Mouse (Mus musculus): ENCODE results near the gene Parvg.

Parvg gene

DNA sequence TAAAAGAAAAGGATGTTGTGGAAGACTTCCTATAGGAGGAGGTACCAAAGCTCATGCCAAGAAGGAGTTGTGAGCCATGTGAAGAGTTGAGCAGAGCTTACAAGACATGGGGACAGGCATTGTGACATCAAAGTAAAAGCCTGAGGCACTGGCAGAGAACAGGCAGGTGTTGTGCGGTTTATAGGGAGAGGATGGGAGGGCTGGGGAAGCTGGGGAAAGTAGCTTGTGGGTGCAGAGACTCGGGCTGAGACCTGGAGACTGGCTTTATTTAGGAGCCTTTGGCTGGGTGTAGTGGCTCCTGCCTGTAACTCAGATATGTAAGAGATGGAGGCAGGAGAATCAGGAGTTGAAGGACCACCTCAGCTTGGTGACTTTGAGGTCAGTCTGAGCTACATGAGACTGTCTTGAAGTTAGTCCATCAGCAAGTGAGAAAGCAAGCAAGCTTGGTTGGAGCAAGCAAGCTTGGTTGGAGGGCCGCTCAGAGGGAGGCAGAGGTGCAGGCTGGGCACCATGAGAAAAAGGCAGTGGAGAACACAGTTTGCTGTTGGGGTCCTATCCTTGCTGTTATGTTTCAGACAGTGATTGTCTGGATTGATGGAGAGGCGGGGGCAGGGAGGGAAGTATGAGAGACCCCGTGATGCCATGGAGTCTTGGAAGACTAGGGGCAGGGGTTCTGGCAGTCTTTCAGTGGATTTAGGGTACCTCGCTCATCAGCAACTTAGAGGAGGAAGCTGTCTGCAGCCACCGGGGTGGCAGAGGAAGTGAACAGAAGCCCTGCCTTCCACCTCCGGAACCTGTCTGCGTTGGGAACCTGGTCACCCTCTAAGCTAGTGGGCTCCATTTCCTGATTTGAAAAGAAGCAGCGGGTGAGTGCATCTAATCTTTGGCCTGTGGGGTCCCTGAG, at the start of gene Parvg:
Gene Parvg (plus strand): TSS at position 61 of the 904 bp plus-strand sequence.
- Histone ChIP-seq H3K27me3 (ENCODE audit: insufficient read depth, low read length) (peaks cover 81% of the 10 kb centered on the region), H3K9me3 (ENCODE audit: low read length) (no peaks in the 10 kb centered on the region), H3K4me3 (replicated peaks; ENCODE audit: low read length) (no peak within 1 kb of the TSS), H3K4me1 (replicated peaks; ENCODE audit: low read depth, low read length) (peaks cover 30% of the 10 kb centered on the region), H3K36me3 (ENCODE audit: insufficient read depth, low read length) (no peaks in the 10 kb centered on the region)
- TF ChIP-seq NANOG (IDR thresholded peaks at IDR 0.05; ENCODE audit: borderline replicate concordance, low read length), result no peak
- no peak for TF ChIP-seq CTCF (conservative IDR thresholded peaks at IDR 0.05; ENCODE audit: low read length)
- TF ChIP-seq POU5F1 (IDR thresholded peaks at IDR 0.05; ENCODE audit: borderline replicate concordance, low read length), result no peak

DNA sequence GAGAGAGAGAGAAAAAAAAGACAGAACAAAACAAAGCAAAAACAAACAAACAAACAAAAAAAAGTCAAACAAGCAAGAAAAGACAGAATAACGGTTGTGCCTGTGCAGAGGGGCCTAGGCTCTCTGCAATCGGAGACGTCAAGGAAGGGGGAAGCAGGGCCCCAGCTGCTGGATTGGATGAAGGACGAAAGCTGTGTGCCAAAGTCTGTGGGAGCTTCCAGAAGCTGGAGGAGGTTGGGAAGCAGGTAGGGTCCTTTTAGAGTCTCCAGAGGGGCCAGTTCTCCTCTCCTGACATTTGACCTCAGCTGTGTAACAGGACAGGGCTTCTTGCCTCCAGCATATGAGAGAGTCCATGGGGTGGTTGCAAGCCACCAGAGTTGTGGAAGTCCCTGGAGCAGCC, 47.8 kb upstream of the Parvg start:
- Histone ChIP-seq H3K4me1 (replicated peaks; ENCODE audit: low read depth, low read length) (peaks cover 17% of the 10 kb centered on the region), H3K4me3 (replicated peaks; ENCODE audit: low read length) (no peak overlapping the region), H3K9me3 (ENCODE audit: low read length) (no peaks in the 10 kb centered on the region; the same call in 1 of the 2 replicates), H3K27me3 (ENCODE audit: insufficient read depth, low read length) (peaks cover 34% of the 10 kb centered on the region), H3K36me3 (ENCODE audit: insufficient read depth, low read length) (peaks cover 91% of the 10 kb centered on the region)
- TF ChIP-seq POU5F1 (IDR thresholded peaks at IDR 0.05; ENCODE audit: borderline replicate concordance, low read length), result no peak

DNA sequence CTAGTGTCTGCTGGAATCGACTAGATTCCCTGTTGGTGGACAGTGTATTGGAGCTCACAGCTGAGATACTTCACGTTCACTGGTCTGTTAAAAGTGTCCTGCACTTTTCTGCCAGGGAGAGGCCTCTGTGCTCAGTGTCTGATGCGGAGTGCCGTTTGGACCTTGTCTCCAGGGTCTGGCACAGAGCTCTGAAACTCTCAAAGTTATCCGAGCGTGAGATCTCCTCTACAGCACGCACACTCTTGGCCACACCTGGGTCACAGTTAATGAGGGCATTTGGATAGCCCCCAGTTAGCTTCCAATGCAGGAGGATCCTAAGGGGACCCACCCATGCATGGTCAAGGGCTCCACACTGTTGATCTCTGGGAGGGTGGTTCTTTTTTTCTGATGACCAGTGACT, 45.7 kb upstream of the Parvg start:
- TF ChIP-seq NANOG (IDR thresholded peaks at IDR 0.05; ENCODE audit: borderline replicate concordance, low read length), result no peak
- no peak for TF ChIP-seq POU5F1 (IDR thresholded peaks at IDR 0.05; ENCODE audit: borderline replicate concordance, low read length)
- TF ChIP-seq CTCF (conservative IDR thresholded peaks at IDR 0.05; ENCODE audit: low read length), result no peak
- Histone ChIP-seq H3K4me1 (replicated peaks; ENCODE audit: low read depth, low read length) (peaks cover 37% of the 10 kb centered on the region), H3K36me3 (ENCODE audit: insufficient read depth, low read length) (peaks cover 80% of the 10 kb centered on the region), H3K27me3 (ENCODE audit: insufficient read depth, low read length) (peaks cover 45% of the 10 kb centered on the region), H3K4me3 (replicated peaks; ENCODE audit: low read length) (no peak overlapping the region), H3K9me3 (ENCODE audit: low read length) (no peaks in the 10 kb centered on the region; the same call in 1 of the 2 replicates)

DNA sequence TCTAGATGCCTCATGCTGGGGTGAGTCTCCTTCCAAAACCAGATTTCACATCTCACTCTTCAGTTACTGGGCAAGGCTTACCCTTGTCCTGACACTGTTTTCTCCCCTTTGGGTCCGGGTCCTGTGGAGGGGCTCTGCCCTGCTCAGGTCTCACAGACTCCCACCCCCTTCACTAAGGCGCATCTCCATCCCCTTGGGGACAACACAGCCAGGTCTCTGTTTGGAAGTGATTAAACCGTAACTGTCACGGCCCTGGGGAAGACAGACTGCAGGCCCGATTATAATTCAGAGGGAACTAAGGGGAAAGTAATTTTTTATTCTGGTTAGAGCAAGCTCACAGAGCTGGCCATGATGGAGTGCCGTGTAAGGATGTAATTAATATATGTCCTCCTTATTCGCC, 45.2 kb upstream of the Parvg start:
- H3K27me3 ChIP-seq (ENCODE audit: insufficient read depth, low read length), result peaks cover 48% of the 10 kb centered on the region
- no peaks in the 10 kb centered on the region; the same call in 1 of the 2 replicates for H3K9me3 ChIP-seq (ENCODE audit: low read length)
- peaks cover 43% of the 10 kb centered on the region for H3K4me1 ChIP-seq (replicated peaks; ENCODE audit: low read depth, low read length)
- H3K4me3 ChIP-seq (replicated peaks; ENCODE audit: low read length), result no peak overlapping the region
- H3K36me3 ChIP-seq (ENCODE audit: insufficient read depth, low read length), result peaks cover 81% of the 10 kb centered on the region
- TF ChIP-seq CTCF (conservative IDR thresholded peaks at IDR 0.05; ENCODE audit: low read length) (no peak), POU5F1 (IDR thresholded peaks at IDR 0.05; ENCODE audit: borderline replicate concordance, low read length) (no peak), NANOG (IDR thresholded peaks at IDR 0.05; ENCODE audit: borderline replicate concordance, low read length) (no peak)

DNA sequence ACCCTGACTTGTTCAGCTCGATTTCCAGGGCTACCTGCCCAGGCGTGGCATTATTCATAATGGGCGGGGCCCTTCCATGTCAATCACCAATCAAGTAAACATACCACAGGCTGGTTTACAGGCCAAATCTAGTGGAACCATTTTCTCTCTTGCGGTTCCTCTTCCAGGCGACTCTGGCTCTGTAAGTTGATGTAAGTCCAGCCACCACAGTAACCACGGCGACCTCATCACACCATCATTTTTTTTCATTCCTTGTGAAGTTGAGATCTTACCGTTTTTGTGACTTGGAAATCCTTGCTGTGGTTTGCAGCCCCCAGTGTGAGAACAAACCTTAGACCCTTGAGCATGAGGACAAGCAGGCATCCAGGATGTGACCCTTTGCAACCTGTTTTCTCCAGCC, 43.5 kb upstream of the Parvg start:
- no peak overlapping the region for H3K4me3 ChIP-seq (replicated peaks; ENCODE audit: low read length)
- peaks cover 83% of the 10 kb centered on the region for H3K36me3 ChIP-seq (ENCODE audit: insufficient read depth, low read length)
- peaks cover 49% of the 10 kb centered on the region for H3K27me3 ChIP-seq (ENCODE audit: insufficient read depth, low read length)
- H3K4me1 ChIP-seq (replicated peaks; ENCODE audit: low read depth, low read length), result peaks cover 51% of the 10 kb centered on the region
- TF ChIP-seq NANOG (IDR thresholded peaks at IDR 0.05; ENCODE audit: borderline replicate concordance, low read length) (no peak), POU5F1 (IDR thresholded peaks at IDR 0.05; ENCODE audit: borderline replicate concordance, low read length) (no peak), CTCF (conservative IDR thresholded peaks at IDR 0.05; ENCODE audit: low read length) (no peak)
- H3K9me3 ChIP-seq (ENCODE audit: low read length), result no peaks in the 10 kb centered on the region

DNA sequence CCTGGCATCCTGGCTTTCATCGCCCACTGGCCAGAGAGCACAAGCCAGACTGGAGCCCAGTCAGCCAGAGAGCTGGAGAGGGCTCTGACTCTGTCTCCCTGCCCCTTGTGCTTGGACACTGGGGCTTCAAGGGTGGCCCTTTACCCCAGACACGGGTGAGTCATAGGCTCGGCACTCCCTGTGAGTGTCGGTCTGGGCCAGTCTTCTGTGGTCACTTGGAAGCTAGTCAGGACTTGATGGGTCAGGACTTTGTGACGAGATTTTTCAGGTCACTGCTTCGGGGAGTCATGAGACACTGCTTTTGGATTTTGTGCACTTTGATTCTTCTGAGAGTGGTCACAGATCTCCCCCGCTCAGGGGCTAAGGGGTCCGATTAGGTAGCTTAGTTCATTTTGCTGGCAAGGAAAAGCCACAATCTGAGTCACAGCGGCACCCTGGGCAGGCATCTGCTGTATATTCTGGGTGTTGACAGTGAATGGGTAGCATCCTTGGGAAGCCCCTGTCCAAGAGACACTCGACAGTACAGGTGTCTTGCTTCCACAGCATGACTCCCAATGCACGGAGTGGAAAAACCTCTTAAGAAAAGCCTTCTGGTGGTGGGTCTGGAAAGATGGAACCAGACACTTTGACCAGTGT, 43.0 kb upstream of the Parvg start:
- H3K27me3 ChIP-seq (ENCODE audit: insufficient read depth, low read length), result peaks cover 49% of the 10 kb centered on the region
- H3K9me3 ChIP-seq (ENCODE audit: low read length), result no peaks in the 10 kb centered on the region
- H3K36me3 ChIP-seq (ENCODE audit: insufficient read depth, low read length), result peaks cover 84% of the 10 kb centered on the region
- no peak overlapping the region for H3K4me3 ChIP-seq (replicated peaks; ENCODE audit: low read length)
- TF ChIP-seq CTCF (conservative IDR thresholded peaks at IDR 0.05; ENCODE audit: low read length) (no peak), POU5F1 (IDR thresholded peaks at IDR 0.05; ENCODE audit: borderline replicate concordance, low read length) (no peak), NANOG (IDR thresholded peaks at IDR 0.05; ENCODE audit: borderline replicate concordance, low read length) (no peak)
- peaks cover 55% of the 10 kb centered on the region for H3K4me1 ChIP-seq (replicated peaks; ENCODE audit: low read depth, low read length)

DNA sequence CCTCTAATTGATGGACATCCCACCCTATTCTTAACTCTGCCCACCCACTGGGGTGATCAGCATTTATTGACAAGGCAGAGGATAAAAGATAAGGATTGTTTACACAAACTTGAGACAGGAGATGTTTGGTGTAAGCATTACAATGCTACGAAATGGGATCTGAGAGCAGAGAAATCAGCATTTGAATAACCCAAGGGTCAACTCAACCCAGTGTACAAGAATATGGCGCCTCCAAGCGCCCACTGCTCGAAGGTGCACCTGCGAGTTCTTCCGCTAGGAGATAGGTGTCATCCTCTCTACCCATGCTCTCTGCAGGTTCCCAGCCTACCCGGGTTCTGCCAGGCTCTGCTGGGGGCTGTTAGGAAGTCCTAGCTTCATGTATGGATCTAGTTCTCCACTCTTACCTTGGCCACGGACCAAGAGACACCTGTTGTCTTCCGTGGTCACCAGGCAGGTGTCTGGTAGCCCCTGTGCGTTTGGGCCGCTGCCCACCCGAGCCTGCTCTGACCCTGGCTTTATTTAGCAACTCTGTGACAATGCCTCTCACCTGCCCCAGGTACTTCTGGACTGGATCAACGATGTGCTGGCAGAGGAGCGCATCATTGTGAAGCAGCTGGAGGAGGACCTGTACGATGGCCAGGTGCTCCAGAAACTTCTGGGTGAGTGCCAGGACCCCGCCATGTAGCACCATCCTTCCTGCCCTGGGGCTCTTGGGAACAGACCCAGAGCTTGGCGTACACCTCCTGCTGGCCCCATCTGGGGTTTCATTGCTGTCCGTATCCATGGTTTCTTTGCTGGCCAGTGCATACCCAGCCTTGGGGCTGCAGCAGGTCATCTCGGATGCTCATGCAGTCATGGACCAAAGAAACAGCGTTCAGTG, 41.4 kb upstream of the Parvg start:
- TF ChIP-seq CTCF (conservative IDR thresholded peaks at IDR 0.05; ENCODE audit: low read length), result peak; percentile 57
- TF ChIP-seq POU5F1 (IDR thresholded peaks at IDR 0.05; ENCODE audit: borderline replicate concordance, low read length), result 0 out of 2 replicates have a peak, but pooled peaks have one; percentile 14
- peak; percentile 61 for TF ChIP-seq NANOG (IDR thresholded peaks at IDR 0.05; ENCODE audit: borderline replicate concordance, low read length)
- peaks cover 56% of the 10 kb centered on the region for H3K4me1 ChIP-seq (replicated peaks; ENCODE audit: low read depth, low read length)
- no peaks in the 10 kb centered on the region for H3K9me3 ChIP-seq (ENCODE audit: low read length)

DNA sequence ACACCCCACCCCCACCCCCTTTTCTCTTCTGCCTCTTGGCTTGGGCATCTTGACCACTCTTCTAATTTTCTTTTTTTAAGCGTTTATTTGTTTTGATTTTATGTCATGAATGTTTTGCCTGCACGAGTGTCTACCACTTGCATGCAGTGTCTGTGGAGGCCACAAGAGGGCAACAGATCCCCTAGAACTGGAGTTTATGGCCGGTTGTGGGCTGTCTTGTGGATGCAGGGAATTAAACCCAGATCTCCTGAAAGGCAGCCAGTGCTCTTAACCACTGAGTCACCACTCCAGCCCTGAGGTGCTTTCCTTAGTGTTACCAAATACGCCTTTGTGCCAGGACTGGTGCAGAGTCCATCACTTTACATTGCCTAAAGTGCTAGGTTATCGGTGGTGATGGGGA, 39.8 kb upstream of the Parvg start:
- Histone ChIP-seq H3K4me1 (replicated peaks; ENCODE audit: low read depth, low read length) (peaks cover 56% of the 10 kb centered on the region), H3K27me3 (ENCODE audit: insufficient read depth, low read length) (peaks cover 33% of the 10 kb centered on the region), H3K4me3 (replicated peaks; ENCODE audit: low read length) (no peak overlapping the region), H3K36me3 (ENCODE audit: insufficient read depth, low read length) (peaks cover 76% of the 10 kb centered on the region), H3K9me3 (ENCODE audit: low read length) (no peaks in the 10 kb centered on the region)
- TF ChIP-seq CTCF (conservative IDR thresholded peaks at IDR 0.05; ENCODE audit: low read length) (peak; percentile 87), POU5F1 (IDR thresholded peaks at IDR 0.05; ENCODE audit: borderline replicate concordance, low read length) (no peak), NANOG (IDR thresholded peaks at IDR 0.05; ENCODE audit: borderline replicate concordance, low read length) (no peak)

More for the DNA sequence above, 41.4 kb upstream of the Parvg start:
- 0 out of 2 replicates have a peak overlapping the region, but pooled peaks have one; percentile 20 for H3K4me3 ChIP-seq (replicated peaks; ENCODE audit: low read length)
- H3K36me3 ChIP-seq (ENCODE audit: insufficient read depth, low read length), result peaks cover 86% of the 10 kb centered on the region
- H3K27me3 ChIP-seq (ENCODE audit: insufficient read depth, low read length), result peaks cover 46% of the 10 kb centered on the region
